Mouse (Mus musculus) CD4-positive naive resting alpha-beta T cell, adult 57 days (primary cell): Measurements from ENCODE around the gene Htr5a. TPM values are rescaled to one million over a fixed set of nuclear protein-coding genes. Genes with fewer than 3 reads are reported as not detected.

Experiments
- total RNA-seq: library from RNA; stranded (reverse); gene quantifications from one replicate; pipeline ENCODE4 v1.2.4, GENCODE M21; 2023

Gene Htr5a
- total RNA-seq, result not detected

GRCm38 (mm10) chr5:27841701-27842295 lies at the start of gene Htr5a:
Gene Htr5a (plus strand): TSS chr5:27842149.

Other genes with a start within 250 kb of the Htr5a start
- gene Paxip1, start 50.5 kb upstream of the Htr5a start, total RNA-seq, result 47.0 TPM
- 124 TPM for gene Insig1, start 229.2 kb downstream of the Htr5a start, total RNA-seq